Mouse (Mus musculus) heart, embryonic 10.5 days (tissue): Measurements from ENCODE around the gene Mettl6. TPM values are rescaled to one million over a fixed set of nuclear protein-coding genes. Genes with fewer than 3 reads are reported as not detected.

ENCODE experiments used
- DNase-seq: peaks from one replicate; pipeline ENCODE4 v3.0.0-alpha.2; 2017; ENCODE audit warnings: low spot score
- H3K27ac ChIP-seq: fragments of 300-500 bp; sonication (generic); 2 replicates; pipeline ENCODE4 v1.5.1; 2016; ENCODE audit warnings: mild to moderate bottlenecking
- H3K27me3 ChIP-seq: fragments of 300-500 bp; sonication (generic); 2 replicates; pipeline ENCODE4 v1.6.1; 2016; ENCODE audit warnings: mild to moderate bottlenecking; ENCODE audit not compliant: poor library complexity, insufficient read depth, severe bottlenecking
- H3K36me3 ChIP-seq: fragments of 300-500 bp; sonication (generic); 2 replicates; pipeline ENCODE4 v1.6.1; 2016; ENCODE audit warnings: mild to moderate bottlenecking, moderate library complexity
- H3K4me1 ChIP-seq: fragments of 300-500 bp; sonication (generic); 2 replicates; pipeline ENCODE4 v1.6.1; 2016; ENCODE audit warnings: mild to moderate bottlenecking
- H3K4me3 ChIP-seq: fragments of 300-500 bp; sonication (generic); 2 replicates; pipeline ENCODE4 v1.5.1; 2016; ENCODE audit warnings: mild to moderate bottlenecking, moderate library complexity
- H3K9me3 ChIP-seq: fragments of 300-500 bp; sonication (generic); 2 replicates; pipeline ENCODE4 v1.6.1; 2016; ENCODE audit warnings: mild to moderate bottlenecking, moderate library complexity
- WGBS: fragments of 180-500 bp; shearing (Covaris S2); methylation state at CpG from one replicate; pipeline ENCODE4 v1.1.7; 2016; 5-methylcytosine and 5-hydroxymethylcytosine counted together
- polyA plus RNA-seq: library from polyadenylated mRNA; unstranded; fragments of >200 nt; fragmentation: Nextera tagmentation; extraction: Ambion mirVana; gene quantifications from 2 replicates; pipeline ENCODE4 v1.2.1, GENCODE M21; 2016

Gene Mettl6
- polyA plus RNA-seq, 1 experiment from 2014 or later: 64.4 TPM

DNA sequence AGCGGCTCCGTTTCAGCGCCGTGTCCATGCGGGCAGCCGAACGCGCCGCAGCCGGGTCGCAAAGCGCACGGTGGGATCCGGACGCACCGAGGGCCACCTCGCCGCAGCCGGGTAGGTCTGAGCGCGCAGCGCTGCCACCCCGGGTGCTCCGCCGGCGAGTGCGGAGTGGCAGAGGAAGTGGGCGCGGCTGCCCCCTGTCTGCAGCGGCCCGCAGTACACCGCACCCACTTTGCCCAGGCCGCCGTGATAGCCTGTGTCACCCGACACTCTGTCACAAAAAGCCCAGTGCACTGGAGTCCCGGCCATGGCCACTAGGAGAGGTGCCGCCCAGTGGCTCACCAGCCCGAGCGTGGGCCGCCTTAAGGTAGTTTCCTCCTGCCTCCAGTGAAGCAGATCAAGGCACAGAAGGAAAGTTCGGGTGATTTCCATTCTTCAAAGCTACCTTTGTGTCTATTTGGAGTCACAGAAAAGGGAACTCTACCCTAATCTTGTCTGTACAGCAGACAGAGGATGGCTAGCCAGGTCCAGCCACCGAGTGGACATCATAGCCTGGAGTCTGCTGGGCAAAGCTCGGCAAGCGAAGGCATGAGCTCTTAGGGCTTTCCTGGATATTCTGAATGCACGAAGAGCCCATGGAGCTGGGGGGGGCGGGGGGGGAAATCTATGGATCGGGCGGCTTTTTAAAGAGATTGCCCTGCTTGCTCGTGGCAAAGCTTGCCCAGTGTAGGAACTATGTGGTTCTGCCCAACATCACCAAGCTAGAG is 58.7 kb downstream of the Mettl6 start, which contains the start of gene Sh3bp5:
Sh3bp5 (minus strand) TSS at position 149 of the 764 bp plus-strand sequence.
- Histone ChIP-seq H3K9me3 (no peaks in the 10 kb centered on the region), H3K4me1 (peaks cover 56% of the 10 kb centered on the region), H3K27me3 (no peaks in the 10 kb centered on the region; the same call in 1 of the 2 replicates), H3K4me3 (peak within 1 kb of the TSS; percentile 85), H3K27ac (peak within 1 kb of the TSS; percentile 94), H3K36me3 (peaks cover 5% of the 10 kb centered on the region; the same call in 1 of the 2 replicates)
- DNase-seq: peak; percentile 94
- 8% methylated on average over 49 of the region's 49 CpGs for WGBS

DNA sequence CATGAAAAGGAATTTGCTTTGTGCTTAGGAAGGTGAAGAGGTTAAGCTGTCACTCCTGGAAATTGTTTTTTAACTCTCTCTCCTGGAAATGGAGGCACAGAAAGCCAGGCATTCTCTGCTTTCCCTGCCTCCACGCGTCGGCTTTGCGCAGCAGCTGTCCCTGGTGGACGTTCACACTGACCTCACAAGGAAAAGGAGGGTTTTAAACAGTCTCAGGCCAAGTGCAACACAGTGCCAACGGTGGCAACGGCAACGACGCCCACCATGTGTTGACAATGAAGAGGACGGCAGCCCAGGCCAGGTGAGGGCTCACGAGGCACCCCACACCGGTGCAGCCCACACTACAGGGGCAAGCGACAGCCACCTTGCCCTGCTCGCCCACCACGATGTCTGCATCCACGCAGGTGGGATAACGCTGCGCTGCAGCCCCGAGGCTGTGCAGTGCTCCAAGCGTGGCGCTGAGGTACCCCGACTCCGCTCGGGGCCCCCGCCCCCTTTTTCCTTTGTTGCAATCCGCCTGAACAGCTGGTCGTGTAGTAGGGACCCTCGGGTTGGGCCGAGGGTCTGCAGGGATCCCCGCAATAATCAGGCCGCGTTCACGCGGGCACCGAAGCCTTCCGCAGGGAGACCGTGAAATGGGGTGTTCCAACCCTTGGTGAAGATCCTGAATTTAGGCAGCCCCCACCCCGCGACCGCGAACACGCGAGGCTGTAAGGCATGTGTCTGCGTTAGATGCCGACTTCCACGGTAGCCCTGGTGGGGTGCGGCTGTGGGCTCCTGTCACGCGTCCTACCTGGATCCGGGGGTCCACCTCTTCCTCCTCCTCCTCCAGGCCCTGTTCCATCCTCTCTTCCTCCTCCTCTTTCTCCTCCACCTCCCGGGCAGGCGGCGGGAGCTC is 59.6 kb downstream of the Mettl6 start:
- H3K9me3 ChIP-seq: no peaks in the 10 kb centered on the region
- H3K27ac ChIP-seq: peak overlapping the region; percentile 94
- peaks cover 5% of the 10 kb centered on the region; the same call in 1 of the 2 replicates for H3K36me3 ChIP-seq
- DNase-seq: peak; percentile 82
- peaks cover 59% of the 10 kb centered on the region for H3K4me1 ChIP-seq
- under 1% methylated on average over 53 of the region's 53 CpGs for WGBS
- H3K27me3 ChIP-seq: no peaks in the 10 kb centered on the region; the same call in 1 of the 2 replicates
- peak overlapping the region; percentile 85 for H3K4me3 ChIP-seq

DNA sequence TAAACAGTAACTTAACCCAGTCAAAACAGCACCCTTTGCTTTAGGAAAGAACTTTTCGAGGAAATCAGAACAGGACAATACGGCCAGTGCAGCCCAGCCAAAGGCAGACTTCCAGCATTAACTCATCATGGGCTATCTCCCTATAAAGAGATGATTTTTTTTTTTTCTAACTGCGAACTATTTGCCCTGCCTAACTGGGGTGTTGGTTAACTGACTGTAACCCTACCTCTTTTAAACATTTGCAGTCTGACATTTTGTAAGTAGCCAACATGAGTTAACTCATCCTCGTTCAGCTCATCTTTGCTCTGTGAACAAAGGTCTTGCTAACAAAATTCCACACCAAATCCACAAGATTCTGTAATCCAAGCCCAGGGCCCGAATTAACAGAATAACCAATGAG is 60.4 kb downstream of the Mettl6 start:
- H3K27me3 ChIP-seq: no peaks in the 10 kb centered on the region; the same call in 1 of the 2 replicates
- peaks cover 5% of the 10 kb centered on the region; the same call in 1 of the 2 replicates for H3K36me3 ChIP-seq
- 63% methylated on average over 5 of the region's 5 CpGs for WGBS
- DNase-seq: no peak
- 0 out of 2 replicates have a peak overlapping the region, but pooled peaks have one; percentile 53 for H3K27ac ChIP-seq
- no peaks in the 10 kb centered on the region for H3K9me3 ChIP-seq
- peaks cover 59% of the 10 kb centered on the region for H3K4me1 ChIP-seq
- peak overlapping the region; percentile 85 for H3K4me3 ChIP-seq

DNA sequence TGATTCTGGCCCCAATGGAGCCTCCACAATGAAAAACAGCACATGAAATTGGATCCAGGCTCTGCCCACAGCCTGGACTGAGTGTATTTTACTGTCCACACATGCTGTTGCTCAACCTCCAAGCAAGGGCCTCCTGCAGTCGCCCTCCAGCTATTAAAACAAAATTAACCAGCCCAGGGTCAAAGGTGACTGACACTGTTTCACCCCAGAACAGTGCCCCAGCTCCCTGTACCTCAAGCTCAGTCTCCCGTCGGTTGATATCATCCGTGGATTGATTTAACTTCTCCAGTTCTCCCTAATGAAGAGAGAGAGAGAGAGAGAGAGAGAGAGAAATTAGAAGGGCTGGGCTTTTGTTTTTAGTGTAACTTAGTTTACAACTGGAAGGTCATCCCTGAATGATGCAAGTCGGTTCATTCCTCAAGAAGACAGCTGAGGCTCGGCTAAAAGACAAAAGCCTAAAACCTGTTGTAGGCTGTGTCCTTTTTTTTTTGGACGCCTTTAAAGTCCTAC is 60.9 kb downstream of the Mettl6 start:
- H3K27ac ChIP-seq: peak overlapping the region; percentile 53; the same call in 1 of the 2 replicates
- H3K4me1 ChIP-seq: peaks cover 62% of the 10 kb centered on the region

DNA sequence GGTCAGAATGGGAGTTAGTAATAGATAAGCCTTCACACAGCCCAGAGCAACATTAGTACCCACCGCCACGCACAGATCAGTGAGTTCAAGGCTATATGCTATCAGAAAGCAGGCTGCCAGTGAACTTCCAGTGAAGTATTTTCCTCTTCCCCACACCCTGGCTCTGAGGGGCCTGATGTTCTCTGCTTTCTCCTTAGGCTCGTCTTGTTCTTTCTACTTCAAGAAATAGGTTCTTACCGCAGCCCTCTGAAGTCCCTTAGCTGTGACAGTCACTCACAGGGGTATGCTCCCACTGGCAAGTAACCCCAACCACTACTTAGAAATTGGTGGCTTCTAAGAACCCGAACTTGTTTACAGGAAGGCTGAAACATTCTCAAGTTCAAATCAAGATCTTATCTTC is 61.7 kb downstream of the Mettl6 start:
- H3K36me3 ChIP-seq: peaks cover 7% of the 10 kb centered on the region; the same call in 1 of the 2 replicates
- H3K9me3 ChIP-seq: no peaks in the 10 kb centered on the region
- 59% methylated on average over 5 of the region's 5 CpGs for WGBS
- peak overlapping the region; percentile 54; the same call in 1 of the 2 replicates for H3K27ac ChIP-seq
- H3K27me3 ChIP-seq: no peaks in the 10 kb centered on the region; the same call in 1 of the 2 replicates
- DNase-seq: no peak
- no peak overlapping the region for H3K4me3 ChIP-seq
- peaks cover 65% of the 10 kb centered on the region for H3K4me1 ChIP-seq

More for the DNA sequence above, 60.9 kb downstream of the Mettl6 start:
- H3K9me3 ChIP-seq: no peaks in the 10 kb centered on the region
- peak overlapping the region; percentile 20 for H3K4me3 ChIP-seq
- H3K27me3 ChIP-seq: no peaks in the 10 kb centered on the region; the same call in 1 of the 2 replicates
- DNase-seq: no peak
- 40% methylated on average over 7 of the region's 7 CpGs for WGBS
- peaks cover 5% of the 10 kb centered on the region; the same call in 1 of the 2 replicates for H3K36me3 ChIP-seq

DNA sequence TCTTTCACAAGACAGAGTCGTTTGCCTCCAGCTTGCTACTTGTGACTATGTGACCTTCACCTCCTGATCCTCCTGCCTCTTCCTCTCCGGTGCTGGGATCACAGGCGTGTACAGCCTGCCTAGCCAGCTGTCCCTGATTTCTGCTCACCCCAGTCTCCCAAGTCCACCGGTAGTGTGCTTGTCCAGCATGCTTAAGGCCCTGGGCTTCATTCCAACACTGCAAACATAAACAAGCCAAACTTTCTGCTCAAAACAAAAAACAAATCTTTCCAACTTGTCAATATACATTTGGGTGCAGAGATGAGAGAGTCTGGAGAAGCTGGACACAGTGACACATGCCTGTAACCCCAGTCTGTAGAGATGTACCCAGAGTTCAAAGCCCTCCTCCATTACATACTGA is 62.4 kb downstream of the Mettl6 start:
- Histone ChIP-seq H3K4me3 (no peak overlapping the region), H3K27me3 (no peaks in the 10 kb centered on the region; the same call in 1 of the 2 replicates), H3K9me3 (no peaks in the 10 kb centered on the region), H3K4me1 (peaks cover 71% of the 10 kb centered on the region), H3K36me3 (peaks cover 14% of the 10 kb centered on the region; the same call in 1 of the 2 replicates), H3K27ac (peak overlapping the region; percentile 45; the same call in 1 of the 2 replicates)
- 59% methylated on average over 4 of the region's 4 CpGs for WGBS
- DNase-seq: no peak

DNA sequence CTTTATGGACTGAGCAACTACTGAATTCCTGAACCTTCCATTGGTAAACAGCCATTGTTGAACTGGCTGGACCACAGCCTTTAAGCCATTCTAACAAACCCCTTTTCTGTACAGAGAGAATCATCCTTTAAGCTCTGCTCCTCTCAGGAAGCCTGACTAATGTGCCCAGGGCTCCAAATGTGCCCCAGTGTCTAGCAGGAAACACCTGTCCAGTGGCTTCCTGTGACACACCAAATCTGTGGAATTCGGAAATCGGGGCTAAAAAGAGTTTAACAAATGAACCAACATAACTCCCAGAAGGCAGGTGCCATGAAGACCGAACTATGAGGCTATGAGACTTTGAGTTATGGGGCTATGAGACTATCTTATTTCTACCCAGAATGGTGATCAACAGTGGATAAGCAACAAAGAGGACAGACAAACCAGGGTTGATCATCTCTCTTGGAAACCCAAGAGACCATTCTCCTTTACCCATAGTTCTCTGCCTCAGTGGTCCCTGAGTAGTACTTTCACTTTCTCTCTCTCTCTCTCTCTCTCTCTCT is 63.0 kb downstream of the Mettl6 start:
- Histone ChIP-seq H3K4me3 (no peak overlapping the region), H3K27ac (peak overlapping the region; percentile 45; the same call in 1 of the 2 replicates), H3K27me3 (no peaks in the 10 kb centered on the region; the same call in 1 of the 2 replicates), H3K36me3 (peaks cover 20% of the 10 kb centered on the region), H3K4me1 (peaks cover 65% of the 10 kb centered on the region), H3K9me3 (no peaks in the 10 kb centered on the region)
- no peak for DNase-seq
- WGBS: 63% methylated on average over 3 of the region's 3 CpGs

DNA sequence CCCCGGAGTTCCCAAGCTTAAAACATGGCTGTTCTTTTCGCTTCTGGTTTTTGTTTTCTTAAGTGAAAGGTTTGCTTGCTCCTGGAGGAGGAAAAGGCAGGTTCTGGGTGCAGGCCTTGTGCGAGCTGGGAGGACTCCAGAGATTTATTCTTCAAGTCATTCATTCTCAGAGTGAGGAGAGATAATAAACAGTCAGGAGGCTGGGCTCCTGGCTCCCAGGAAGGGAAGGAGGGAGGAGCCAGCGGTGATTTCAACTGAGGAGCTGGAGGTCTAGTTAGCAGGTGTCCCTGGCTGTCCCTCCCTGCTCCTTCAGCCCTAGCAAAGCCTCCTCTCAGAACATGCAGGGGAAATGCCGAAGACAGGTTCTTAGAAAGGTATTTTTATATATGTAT is 65.8 kb downstream of the Mettl6 start:
- 36% methylated on average over 5 of the region's 5 CpGs for WGBS

DNA sequence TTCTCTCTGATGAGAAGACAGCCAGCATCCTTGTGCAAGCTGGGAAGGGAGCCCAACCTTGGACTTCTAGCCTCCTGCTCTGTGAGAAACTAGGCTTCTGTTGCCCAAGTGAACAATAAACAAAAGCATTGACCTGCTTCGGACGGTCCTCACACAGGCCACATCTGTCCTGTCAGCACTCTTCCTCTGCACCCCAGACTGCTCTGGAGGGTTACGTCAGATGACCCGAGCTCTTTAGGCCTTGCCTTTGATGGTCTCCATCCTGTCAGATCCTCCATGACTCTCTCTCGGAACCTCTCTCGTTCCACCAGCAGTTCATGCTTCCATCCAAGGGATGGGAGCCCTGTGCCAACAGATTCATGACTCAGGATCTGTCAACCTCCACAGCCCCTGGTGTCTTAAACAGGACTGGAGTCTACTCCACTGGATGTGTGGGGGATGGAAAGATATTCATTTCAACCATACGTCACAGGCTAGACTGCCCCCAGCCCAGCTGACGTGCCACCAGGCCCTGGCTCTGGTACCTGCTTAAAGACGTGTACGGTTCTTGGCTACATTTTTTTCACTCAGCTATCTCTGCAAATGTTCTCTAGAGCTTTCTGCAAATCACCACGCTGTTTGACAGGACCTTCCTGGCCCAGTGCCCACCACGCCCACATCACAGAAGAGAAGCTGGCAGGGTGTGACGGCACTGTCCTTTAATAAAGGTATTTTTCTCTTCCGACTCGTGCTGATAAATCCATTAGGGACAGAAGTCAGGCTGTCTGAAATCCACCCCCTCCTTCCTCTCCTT is 66.4 kb downstream of the Mettl6 start:
- peaks cover 35% of the 10 kb centered on the region for H3K36me3 ChIP-seq

More for the DNA sequence above, 65.8 kb downstream of the Mettl6 start:
- Histone ChIP-seq H3K4me3 (no peak overlapping the region), H3K36me3 (peaks cover 35% of the 10 kb centered on the region), H3K27ac (peak overlapping the region; percentile 62), H3K4me1 (peaks cover 49% of the 10 kb centered on the region), H3K9me3 (no peaks in the 10 kb centered on the region), H3K27me3 (no peaks in the 10 kb centered on the region)
- DNase-seq: no peak

More for the DNA sequence above, 66.4 kb downstream of the Mettl6 start:
- H3K4me3 ChIP-seq: no peak overlapping the region
- H3K9me3 ChIP-seq: no peaks in the 10 kb centered on the region
- peaks cover 49% of the 10 kb centered on the region for H3K4me1 ChIP-seq
- H3K27me3 ChIP-seq: no peaks in the 10 kb centered on the region
- DNase-seq: no peak
- 34% methylated on average over 15 of the region's 15 CpGs for WGBS
- H3K27ac ChIP-seq: peak overlapping the region; percentile 62
